Mouse (Mus musculus): ENCODE measurements around the gene Lrmda. TPM values are rescaled to one million over a fixed set of nuclear protein-coding genes. Genes with fewer than 3 reads are reported as not detected.

Lrmda gene
- polyA plus RNA-seq, 1 experiment from 2014 or later: 0.20 TPM

DNA sequence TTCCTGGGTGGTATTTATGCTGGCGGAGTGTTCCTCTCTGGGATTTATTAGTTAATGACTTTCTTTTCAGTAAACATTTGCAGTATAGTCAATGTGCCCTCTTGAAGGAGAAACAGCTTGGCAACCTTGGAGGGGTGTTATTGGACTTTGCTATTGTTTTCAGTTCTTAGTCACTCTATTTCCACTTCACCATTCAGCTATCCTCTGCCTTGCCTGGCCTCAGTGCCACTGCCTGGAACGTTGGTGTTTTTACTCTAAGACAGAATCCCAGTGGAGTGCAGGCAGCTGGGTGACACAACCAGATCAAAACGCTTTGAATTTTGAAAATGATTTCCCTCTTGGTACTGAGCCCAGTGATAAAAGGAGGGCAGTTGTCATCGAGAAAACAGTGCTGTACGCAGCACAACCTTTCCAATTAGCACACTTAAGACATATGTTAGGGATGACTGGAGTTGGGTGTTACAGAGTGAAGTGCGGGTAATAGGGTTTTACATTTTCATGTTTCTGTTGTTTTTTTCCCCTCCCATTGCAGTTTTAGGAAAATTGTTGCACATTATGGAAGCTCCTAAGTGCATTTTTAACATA is 345.4 kb downstream of the Lrmda start:
- H3K9me3 ChIP-seq: no peaks in the 10 kb centered on the region
- no peaks in the 10 kb centered on the region for H3K36me3 ChIP-seq (replicated peaks)
- no peaks in the 10 kb centered on the region for H3K4me1 ChIP-seq
- peaks cover 64% of the 10 kb centered on the region for H3K27me3 ChIP-seq (ENCODE audit: poor library complexity, severe bottlenecking)
- no peak overlapping the region for H3K27ac ChIP-seq
- no peak overlapping the region for H3K4me3 ChIP-seq
- WGBS: 85% methylated on average over 6 of the region's 6 CpGs
- no peak for DNase-seq (ENCODE audit: extremely low spot score, low spot score)

DNA sequence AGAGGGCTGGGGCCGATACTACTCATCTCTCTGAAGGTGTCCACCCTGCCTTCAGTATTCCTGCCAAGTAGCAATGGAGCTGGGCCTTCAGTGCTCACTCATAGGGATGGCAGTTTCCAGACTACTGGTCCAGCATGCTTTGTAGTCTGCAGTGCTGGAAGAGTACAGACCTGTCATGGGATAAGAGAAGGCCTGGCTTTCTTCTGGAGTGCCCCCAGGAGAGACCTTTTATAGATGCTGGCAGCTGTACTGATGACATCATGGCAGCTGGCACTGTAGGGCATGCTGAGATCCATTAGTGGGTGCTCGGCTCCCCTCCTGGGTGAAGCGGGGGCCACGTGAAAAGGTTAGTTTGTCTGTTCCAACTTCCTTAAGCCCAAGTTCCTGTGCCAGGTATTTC is 348.1 kb downstream of the Lrmda start:
- no peaks in the 10 kb centered on the region for H3K9me3 ChIP-seq
- no peaks in the 10 kb centered on the region for H3K4me1 ChIP-seq
- 93% methylated on average over 4 of the region's 4 CpGs for WGBS

DNA sequence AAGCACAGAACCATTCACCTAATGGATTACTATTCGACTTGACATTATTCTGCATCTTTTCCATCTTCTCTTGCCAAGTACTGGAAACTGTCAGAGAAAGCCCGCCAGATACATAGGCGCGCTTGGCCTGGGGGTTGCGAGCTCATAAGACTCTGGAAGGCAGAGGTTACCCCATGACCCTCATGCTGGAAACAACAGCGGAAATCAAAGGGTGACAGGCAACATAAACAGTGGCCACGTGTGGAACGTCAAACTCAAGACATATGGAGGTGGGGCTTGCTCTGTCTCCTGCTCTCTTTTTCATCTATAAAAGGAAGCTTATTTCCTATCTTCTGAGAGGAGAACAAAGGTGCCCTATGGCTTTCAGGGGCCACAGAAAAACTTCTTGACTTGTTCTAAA is 351.6 kb downstream of the Lrmda start:
- H3K4me1 ChIP-seq: no peaks in the 10 kb centered on the region
- peaks cover 4% of the 10 kb centered on the region; the same call in 1 of the 2 replicates for H3K27me3 ChIP-seq (ENCODE audit: poor library complexity, severe bottlenecking)
- no peak overlapping the region for H3K4me3 ChIP-seq
- no peaks in the 10 kb centered on the region for H3K36me3 ChIP-seq (replicated peaks)
- 81% methylated on average over 8 of the region's 8 CpGs for WGBS
- H3K27ac ChIP-seq: no peak overlapping the region
- no peak for DNase-seq (ENCODE audit: extremely low spot score, low spot score)
- no peaks in the 10 kb centered on the region for H3K9me3 ChIP-seq

More for the DNA sequence above, 348.1 kb downstream of the Lrmda start:
- no peak for DNase-seq (ENCODE audit: extremely low spot score, low spot score)
- Histone ChIP-seq H3K27ac (no peak overlapping the region), H3K36me3 (replicated peaks) (no peaks in the 10 kb centered on the region), H3K4me3 (no peak overlapping the region), H3K27me3 (ENCODE audit: poor library complexity, severe bottlenecking) (peaks cover 37% of the 10 kb centered on the region)

DNA sequence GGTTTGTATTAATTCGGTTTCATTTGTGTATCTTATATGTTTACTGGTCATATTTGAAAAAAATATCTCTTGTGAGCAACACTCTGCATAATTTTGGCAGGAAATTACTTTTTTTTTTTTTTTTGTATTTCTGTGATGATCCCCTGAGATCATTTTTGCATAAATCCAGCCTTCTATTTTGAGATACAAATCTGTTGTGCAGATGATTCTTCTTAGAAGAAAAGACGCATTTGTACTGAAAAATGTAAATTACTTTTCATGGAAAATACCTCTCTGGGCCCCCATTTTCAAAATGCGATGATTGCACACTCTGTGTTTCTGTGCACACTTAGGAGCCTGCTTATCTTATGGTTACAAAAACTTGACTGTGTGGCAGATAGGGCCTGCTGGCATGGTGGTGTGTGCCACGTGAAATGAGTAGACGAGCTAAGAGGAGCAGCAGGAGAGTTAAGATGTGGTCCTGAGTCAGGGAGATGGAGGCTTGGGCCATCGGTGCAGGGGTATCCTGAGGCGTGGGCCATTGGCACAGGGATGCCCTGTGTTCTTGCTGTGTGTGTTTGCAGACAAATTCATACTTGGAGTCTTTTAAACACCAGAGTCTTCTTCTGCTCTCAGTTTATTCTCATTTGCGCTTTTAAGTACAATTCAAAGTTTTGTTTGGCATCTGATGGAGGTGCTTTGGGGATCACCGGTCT is 353.3 kb downstream of the Lrmda start:
- no peak for DNase-seq (ENCODE audit: extremely low spot score, low spot score)
- H3K4me3 ChIP-seq: no peak overlapping the region
- H3K27me3 ChIP-seq (ENCODE audit: poor library complexity, severe bottlenecking): 0 out of 2 replicates have a peak, but pooled peaks cover 4% of the 10 kb centered on the region
- WGBS: 93% methylated on average over 9 of the region's 9 CpGs
- H3K27ac ChIP-seq: no peak overlapping the region
- H3K9me3 ChIP-seq: no peaks in the 10 kb centered on the region
- H3K36me3 ChIP-seq (replicated peaks): no peaks in the 10 kb centered on the region
- H3K4me1 ChIP-seq: no peaks in the 10 kb centered on the region

DNA sequence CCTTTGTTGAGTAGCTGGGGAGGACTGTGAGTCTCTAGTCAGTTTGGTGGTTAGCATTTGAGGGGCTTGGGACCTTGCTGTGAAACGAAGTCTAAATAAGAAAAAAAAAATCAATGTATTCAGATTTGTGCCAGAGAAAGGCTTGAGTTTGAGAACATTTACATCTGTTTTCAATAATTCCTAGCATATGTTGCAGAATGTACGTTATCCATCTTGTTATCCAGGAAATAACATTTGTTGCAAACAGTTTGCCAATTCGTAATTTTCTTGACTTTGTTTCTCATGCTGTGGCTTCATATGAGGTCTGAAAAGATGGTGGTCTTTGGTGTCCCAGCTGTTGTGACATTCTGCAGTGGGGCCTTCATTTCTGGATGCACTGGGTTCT is 353.8 kb downstream of the Lrmda start:
- Histone ChIP-seq H3K9me3 (no peaks in the 10 kb centered on the region), H3K36me3 (replicated peaks) (no peaks in the 10 kb centered on the region), H3K27ac (no peak overlapping the region), H3K4me1 (no peaks in the 10 kb centered on the region), H3K4me3 (no peak overlapping the region), H3K27me3 (ENCODE audit: poor library complexity, severe bottlenecking) (0 out of 2 replicates have a peak, but pooled peaks cover 4% of the 10 kb centered on the region)
- 84% methylated on average over 3 of the region's 3 CpGs for WGBS
- DNase-seq (ENCODE audit: extremely low spot score, low spot score): no peak

DNA sequence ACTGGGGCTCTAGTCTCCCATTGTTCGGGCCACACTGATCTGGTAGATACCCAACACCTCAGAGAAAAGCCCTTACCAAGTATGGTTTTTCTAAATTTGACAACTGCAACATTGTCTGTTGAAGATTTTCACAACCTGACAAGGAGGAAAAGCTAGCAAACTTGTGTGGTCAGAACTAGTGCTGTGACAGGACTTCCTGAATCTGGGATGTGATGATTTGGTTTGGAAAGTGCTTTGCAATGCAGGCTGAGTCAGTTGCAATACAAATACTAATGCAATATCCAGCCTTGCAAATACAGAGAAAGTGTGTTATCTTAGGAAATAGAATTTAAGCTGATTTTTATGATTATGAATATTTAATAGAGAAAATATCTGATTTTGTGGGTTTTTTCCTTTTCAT is 357.6 kb downstream of the Lrmda start:
- no peaks in the 10 kb centered on the region for H3K4me1 ChIP-seq
- no peak overlapping the region for H3K4me3 ChIP-seq
- no peaks in the 10 kb centered on the region for H3K36me3 ChIP-seq (replicated peaks)
- DNase-seq (ENCODE audit: extremely low spot score, low spot score): no peak
- no peaks in the 10 kb centered on the region for H3K27me3 ChIP-seq (ENCODE audit: poor library complexity, severe bottlenecking)
- no peaks in the 10 kb centered on the region for H3K9me3 ChIP-seq
- WGBS: 91% methylated on average over 1 of the region's 1 CpGs
- no peak overlapping the region for H3K27ac ChIP-seq

DNA sequence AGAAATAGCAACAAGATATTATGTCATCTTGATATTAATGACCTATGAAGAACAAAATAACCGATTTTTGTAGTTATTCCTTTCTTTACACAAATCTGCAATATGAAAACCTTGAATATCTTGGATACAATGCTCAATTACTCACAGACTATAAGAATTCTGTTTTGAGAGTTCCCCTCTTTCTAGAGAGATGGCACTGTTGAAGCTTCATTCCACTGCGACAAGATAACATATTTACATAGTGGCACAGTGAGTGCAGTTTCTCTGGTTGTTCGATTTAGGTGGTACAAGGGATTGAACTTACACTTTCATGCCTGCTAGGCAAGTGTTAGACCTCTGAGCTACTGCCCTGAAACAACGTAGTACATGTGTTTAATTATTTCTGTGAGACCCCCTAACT is 362.6 kb downstream of the Lrmda start:
- no peaks in the 10 kb centered on the region for H3K4me1 ChIP-seq
- no peaks in the 10 kb centered on the region for H3K27me3 ChIP-seq (ENCODE audit: poor library complexity, severe bottlenecking)
- H3K27ac ChIP-seq: no peak overlapping the region
- no peak overlapping the region for H3K4me3 ChIP-seq
- no peaks in the 10 kb centered on the region for H3K36me3 ChIP-seq (replicated peaks)
- WGBS: 86% methylated on average over 4 of the region's 4 CpGs
- DNase-seq (ENCODE audit: extremely low spot score, low spot score): no peak
- H3K9me3 ChIP-seq: no peaks in the 10 kb centered on the region

DNA sequence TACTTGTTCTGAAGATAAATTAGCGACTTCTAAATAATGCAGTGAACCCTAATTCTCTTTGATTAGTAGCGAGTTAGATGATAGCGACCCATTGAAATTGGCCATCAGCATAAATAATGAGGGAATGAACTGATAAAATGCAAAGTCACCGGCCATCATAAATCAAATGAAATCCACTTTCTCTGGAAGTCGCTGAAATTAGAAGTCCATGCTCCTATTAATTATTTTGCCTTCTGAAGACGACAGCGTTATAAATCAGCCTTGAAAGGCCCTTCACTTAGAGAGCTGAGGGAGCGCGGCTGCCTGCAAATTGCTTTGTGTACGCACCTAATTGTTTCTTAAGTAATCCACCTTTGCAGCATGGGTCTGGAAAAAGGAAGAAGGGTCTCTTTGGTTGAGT is 374.1 kb downstream of the Lrmda start:
- H3K4me1 ChIP-seq: no peaks in the 10 kb centered on the region
- H3K27ac ChIP-seq: no peak overlapping the region
- H3K36me3 ChIP-seq (replicated peaks): no peaks in the 10 kb centered on the region
- H3K27me3 ChIP-seq (ENCODE audit: poor library complexity, severe bottlenecking): no peaks in the 10 kb centered on the region
- H3K4me3 ChIP-seq: no peak overlapping the region
- 89% methylated on average over 10 of the region's 10 CpGs for WGBS
- DNase-seq (ENCODE audit: extremely low spot score, low spot score): no peak
- H3K9me3 ChIP-seq: no peaks in the 10 kb centered on the region

DNA sequence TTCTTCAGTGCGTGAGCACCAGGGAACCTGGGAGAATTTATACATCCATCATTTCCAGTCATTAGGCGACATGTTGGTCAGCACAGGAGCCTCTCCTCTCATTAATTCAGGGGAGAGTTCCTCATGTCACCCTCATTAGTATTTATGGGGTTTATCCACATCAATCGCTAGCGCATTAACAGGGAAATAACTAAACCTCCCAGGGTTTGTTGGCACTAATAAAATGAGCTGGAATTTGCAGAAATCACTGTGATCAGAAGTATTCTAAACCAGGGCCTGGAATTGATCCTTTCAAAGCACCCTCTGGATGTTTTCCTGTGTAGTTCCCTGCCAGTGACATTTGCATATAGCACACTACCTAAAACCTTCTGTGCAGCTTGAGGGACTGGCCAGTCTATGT is 382.9 kb downstream of the Lrmda start:
- no peak overlapping the region for H3K27ac ChIP-seq
- H3K36me3 ChIP-seq (replicated peaks): no peaks in the 10 kb centered on the region
- DNase-seq (ENCODE audit: extremely low spot score, low spot score): no peak
- H3K9me3 ChIP-seq: no peaks in the 10 kb centered on the region
- H3K4me3 ChIP-seq: no peak overlapping the region
- H3K4me1 ChIP-seq: no peaks in the 10 kb centered on the region
- 86% methylated on average over 4 of the region's 4 CpGs for WGBS
- H3K27me3 ChIP-seq (ENCODE audit: poor library complexity, severe bottlenecking): peaks cover 12% of the 10 kb centered on the region; the same call in 1 of the 2 replicates

DNA sequence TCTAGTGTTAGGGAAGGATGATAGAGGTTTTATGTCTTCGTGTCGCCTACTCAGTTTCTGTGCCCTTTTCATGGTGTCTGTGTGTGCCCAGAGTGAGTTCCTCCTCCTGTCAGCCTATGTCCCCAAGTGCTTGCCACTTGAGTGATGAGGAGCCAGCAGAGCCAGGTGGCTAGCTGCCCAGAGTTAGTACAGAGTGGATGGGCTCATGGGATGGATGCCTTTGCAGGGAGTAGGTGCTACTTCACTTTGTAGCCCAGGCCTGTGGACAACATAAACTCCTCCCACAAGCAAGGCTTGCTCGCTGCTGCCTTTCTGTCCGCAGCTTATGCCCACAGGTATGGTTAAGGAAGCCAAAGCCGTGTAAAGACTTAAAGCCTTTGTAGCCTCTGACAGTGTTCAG is 387.1 kb downstream of the Lrmda start:
- Histone ChIP-seq H3K27ac (no peak overlapping the region), H3K4me1 (no peaks in the 10 kb centered on the region), H3K27me3 (ENCODE audit: poor library complexity, severe bottlenecking) (peaks cover 13% of the 10 kb centered on the region; the same call in 1 of the 2 replicates), H3K36me3 (replicated peaks) (no peaks in the 10 kb centered on the region), H3K4me3 (no peak overlapping the region), H3K9me3 (no peaks in the 10 kb centered on the region)
- no peak for DNase-seq (ENCODE audit: extremely low spot score, low spot score)
- 88% methylated on average over 5 of the region's 5 CpGs for WGBS

DNA sequence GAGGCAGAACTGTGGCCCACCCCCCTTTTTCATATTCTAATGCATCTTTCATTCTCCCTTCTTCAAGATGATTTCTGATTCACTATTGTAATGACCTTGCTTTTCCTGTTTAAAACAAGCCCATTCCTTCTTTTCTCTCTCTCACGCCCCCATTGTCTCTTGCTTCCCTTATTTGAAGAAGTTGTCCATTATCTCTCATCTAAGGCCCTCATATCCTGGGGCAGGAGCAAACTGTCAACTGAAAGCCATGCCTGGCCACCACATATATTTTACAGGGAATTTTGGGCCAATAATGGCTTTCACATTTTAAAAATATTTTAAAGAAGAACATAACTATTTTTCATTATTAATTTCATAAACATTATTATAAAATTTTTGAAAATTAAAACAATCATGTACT is 391.3 kb downstream of the Lrmda start:
- peaks cover 11% of the 10 kb centered on the region; the same call in 1 of the 2 replicates for H3K27me3 ChIP-seq (ENCODE audit: poor library complexity, severe bottlenecking)
- H3K27ac ChIP-seq: no peak overlapping the region
- 81% methylated on average over 1 of the region's 1 CpGs for WGBS
- no peak overlapping the region for H3K4me3 ChIP-seq
- no peaks in the 10 kb centered on the region for H3K9me3 ChIP-seq
- DNase-seq (ENCODE audit: extremely low spot score, low spot score): no peak
- no peaks in the 10 kb centered on the region for H3K4me1 ChIP-seq
- no peaks in the 10 kb centered on the region for H3K36me3 ChIP-seq (replicated peaks)

DNA sequence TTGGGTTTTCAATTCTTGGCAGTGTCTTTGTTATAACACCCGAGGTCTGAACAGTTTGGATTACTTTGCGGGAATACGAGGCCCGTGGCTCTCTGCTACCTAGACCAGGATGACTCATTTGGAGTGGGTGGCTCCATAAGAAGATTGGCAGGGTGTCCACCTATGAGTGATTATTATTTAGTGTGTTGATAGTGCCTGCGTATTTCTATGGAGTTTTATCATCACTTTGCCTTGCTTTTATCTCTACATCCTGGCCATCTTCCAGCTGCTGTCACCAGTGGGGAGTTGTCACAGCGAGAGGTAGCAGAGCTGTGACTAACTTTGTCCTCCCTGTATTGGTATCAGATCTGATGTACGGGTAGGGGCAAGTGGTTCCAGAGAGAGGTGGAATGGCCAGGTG is 393.7 kb downstream of the Lrmda start:
- 88% methylated on average over 7 of the region's 7 CpGs for WGBS

DNA sequence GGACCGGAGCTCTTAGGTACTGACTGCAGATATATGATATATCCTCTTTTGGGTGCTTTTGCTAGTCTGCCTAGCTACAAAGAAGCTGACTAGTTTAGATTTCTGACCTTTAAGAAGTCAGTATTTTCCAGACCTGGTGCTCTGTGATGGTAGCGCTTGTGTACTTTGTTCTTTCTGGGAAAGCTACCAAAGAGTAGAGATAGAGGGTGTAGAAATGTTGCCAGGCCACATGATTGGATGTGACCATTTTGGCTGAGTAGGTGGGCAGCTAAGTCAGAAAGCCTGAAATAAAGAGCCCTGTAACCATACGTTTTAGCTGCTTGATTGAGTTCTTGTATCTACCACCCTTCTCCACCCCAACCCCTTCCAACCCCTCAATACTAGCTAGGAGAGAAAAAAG is 398.2 kb downstream of the Lrmda start:
- WGBS: 90% methylated on average over 3 of the region's 3 CpGs

More for the DNA sequence above, 393.7 kb downstream of the Lrmda start:
- H3K4me3 ChIP-seq: no peak overlapping the region
- DNase-seq (ENCODE audit: extremely low spot score, low spot score): no peak
- H3K27me3 ChIP-seq (ENCODE audit: poor library complexity, severe bottlenecking): 0 out of 2 replicates have a peak, but pooled peaks cover 10% of the 10 kb centered on the region
- no peak overlapping the region for H3K27ac ChIP-seq
- H3K4me1 ChIP-seq: no peaks in the 10 kb centered on the region
- H3K36me3 ChIP-seq (replicated peaks): no peaks in the 10 kb centered on the region
- no peaks in the 10 kb centered on the region for H3K9me3 ChIP-seq

More for the DNA sequence above, 398.2 kb downstream of the Lrmda start:
- Histone ChIP-seq H3K27me3 (ENCODE audit: poor library complexity, severe bottlenecking) (peaks cover 51% of the 10 kb centered on the region), H3K9me3 (no peaks in the 10 kb centered on the region), H3K27ac (no peak overlapping the region), H3K4me1 (no peaks in the 10 kb centered on the region), H3K4me3 (no peak overlapping the region), H3K36me3 (replicated peaks) (no peaks in the 10 kb centered on the region)
- no peak for DNase-seq (ENCODE audit: extremely low spot score, low spot score)

Data from forebrain, embryonic 10.5 days (tissue).